Mouse (Mus musculus): ENCODE measurements around the gene Ing1.
A peak's percentile ranks its signal among the peaks of the same experiment; 100 is the strongest.

Gene Ing1

DNA sequence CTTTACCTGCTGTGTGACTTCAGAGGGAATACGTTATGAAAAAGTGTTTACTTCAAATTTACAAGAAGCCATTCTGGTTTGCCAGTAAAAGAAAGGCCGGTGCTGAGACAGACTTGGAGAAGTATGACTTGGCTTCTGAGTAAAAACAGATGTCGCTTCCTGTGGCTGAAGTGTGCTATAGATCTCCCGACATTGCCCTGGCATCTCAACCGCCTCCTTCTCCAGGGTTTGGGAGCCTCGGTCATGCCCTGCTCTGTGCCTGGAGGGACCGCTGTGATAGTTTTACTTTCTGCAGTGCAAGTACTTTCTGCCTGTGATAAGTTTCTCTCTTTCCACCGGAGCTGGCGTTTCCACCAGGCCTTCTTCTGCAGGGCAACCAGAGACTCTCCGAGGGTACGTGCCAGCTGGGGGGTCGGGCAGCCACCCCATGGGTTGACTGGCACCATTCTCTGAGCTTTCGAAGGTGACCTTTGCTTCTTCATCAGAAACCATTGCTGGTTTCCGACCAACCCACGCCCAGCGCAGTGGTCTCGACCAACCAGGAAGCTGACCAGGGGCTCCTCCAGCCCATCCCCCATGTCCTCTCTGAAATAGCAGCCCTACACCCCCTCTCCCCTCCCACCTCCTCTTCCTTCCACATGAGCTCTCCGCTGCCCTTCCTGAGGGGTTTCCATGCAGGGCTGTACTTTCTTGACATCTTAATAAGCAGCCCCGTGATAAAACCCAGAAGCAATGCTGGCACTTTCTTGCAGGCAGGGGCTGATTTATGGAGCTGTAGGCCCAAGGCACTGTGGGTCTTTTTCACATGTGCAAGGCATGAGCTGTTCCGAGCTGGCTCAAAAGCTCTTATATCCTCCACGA is 30.4 kb downstream of the Ing1 start:
- no peak for DNase-seq (ENCODE audit: extremely low read depth, insufficient read length, low spot score)

DNA sequence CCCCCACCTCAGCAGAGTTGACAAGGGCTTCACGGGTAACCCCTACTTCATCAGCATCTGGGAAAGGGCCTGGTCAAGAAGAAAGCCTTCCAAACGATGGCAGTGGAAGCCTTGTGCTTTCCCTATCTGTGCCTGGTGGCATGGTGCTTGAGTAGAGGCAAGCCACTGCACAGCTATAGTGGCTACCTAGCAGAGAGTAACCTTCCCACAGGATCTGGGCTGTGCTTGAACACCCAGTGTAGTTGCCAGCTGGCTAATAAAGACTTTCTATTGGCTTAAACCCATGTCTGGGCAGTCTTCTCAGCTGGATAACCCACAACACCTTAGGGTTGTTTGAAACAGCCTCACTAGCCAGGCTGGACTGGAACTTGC is 31.0 kb downstream of the Ing1 start:
- no peak for DNase-seq (ENCODE audit: extremely low read depth, insufficient read length, low spot score)

DNA sequence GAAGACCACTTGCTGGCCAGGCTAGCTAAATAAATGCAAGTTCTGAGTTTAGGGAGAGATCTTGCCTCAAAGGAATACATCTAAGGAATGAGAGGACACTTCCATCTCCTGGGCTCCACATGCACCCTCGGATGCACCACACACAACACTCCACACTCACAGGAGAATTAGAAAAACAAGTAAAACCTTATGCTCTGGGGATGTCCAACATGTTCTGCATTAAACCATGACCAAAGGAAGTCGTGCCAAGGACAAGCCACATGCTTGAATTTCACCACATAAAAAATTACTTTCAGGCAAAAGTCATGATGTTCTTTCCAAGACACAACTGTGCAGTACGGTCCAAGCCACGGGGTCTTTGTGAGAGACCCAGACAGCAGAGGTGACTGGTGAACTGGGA is 36.5 kb downstream of the Ing1 start:
- no peak for DNase-seq (ENCODE audit: extremely low read depth, insufficient read length, low spot score)

DNA sequence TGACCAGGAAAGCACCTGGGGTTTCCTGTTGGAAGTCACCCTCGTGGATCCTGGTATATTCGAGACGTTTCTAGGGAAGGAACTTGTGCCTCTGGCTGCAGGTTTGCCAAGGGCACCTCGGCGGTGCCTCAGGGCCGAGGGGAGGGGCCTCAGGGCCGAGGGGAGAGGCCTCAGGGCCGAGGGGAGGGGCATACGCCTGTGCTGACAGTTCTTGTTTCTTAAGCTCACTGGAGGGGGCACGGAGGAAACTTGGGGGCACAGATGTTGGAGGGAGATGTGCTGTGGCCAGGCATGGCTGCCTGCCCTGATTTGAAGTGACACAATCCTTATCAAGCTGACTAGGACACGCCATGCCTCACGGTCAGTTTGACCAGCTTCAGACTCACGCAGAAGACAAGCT is 36.9 kb downstream of the Ing1 start:
- DNase-seq (ENCODE audit: extremely low read depth, insufficient read length, low spot score): peak; percentile 39

DNA sequence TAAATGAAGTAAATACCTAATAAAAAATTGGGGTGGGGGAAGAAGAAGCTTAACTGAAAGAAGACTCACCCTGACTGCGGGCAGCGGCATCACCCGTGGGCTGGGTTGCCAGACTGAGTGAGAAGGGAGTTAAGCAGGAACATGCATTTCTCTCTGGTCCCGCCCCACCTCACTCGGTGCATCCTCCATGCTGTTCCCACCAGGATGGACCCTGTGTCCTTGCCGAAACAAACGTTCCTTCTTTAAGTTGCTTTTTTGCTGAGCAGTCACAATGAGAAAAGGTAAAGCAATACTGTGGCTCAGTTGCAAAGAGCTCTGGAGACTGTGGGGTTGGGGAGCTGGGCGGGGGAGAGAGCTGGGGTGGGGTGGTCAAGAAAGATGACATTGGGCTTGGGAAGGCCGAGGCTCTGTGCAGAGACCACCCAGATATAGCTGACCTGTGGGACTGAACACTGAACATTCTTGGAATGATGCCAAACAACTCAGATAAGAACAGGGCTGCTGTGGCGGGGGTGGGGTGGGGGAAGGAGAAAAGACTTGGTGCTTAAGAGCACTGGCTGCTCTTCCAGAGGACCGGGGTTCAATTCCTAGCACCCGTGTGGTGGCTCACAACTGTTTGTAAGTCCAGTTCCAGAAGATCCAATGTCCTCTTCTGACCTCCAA is 38.0 kb downstream of the Ing1 start:
- no peak for DNase-seq (ENCODE audit: extremely low read depth, insufficient read length, low spot score)

DNA sequence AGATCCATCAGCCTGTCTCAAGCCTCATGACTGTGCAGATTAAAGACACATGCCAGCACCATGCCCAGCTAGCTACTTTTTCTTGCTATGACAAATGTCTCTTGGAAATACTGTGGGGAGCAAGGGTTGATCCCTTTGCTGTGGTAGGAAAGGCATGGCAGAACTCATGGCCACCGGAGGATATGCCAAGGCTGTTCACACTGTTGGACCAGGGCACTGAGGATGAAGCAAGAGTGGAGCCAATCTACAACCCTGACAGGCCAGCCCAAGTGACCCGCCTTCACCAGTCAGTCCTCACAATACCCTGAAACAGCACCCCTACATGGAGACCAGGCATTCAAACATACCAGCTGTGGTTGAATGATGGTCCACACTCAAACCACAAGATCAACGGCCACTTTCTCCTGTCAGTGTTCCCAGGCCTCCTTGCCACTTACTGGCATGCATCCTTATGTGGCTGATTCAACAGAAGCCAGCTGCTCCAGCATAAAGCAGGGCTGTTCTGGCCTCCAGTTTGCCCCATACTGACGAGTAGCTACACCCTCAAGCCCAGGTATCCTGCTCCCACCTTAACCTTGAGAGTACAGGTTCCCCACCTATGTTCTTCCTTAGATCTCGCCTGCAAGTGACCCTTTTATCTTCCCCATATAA is 45.1 kb downstream of the Ing1 start:
- peak; percentile 35 for DNase-seq (ENCODE audit: extremely low read depth, insufficient read length, low spot score)

DNA sequence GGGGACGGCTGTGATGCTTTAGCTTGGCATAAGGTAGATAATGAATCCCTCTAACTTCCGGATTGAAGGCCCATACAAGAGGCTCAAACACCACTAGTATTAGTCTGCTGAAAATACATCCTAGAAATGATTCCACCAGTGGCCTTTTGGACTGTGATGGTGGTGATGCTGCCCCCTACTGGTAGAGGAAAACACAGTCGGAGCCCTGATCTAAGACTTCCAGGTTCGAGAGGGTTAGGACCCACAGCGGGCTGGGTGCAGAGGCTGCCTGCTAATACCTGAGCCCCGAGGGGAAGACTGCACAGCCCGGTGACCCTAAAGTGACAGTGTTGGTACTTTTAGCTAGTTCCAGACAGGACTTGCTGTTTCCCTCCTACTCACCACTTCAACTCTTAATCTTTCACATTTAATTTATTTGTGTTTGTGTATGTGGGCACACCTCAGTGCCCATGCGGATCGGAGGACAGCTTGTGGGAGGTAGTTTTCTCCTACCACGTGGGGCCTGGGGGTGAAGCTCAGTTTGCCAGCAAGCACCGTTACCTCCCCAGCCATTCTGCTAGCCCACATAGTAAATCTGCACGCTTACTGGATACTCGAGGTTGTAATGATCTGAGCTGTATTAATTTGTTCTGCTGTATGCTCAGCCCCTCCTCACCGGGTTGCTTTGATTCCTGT is 46.8 kb downstream of the Ing1 start:
- peak; percentile 35 for DNase-seq (ENCODE audit: extremely low read depth, insufficient read length, low spot score)

DNA sequence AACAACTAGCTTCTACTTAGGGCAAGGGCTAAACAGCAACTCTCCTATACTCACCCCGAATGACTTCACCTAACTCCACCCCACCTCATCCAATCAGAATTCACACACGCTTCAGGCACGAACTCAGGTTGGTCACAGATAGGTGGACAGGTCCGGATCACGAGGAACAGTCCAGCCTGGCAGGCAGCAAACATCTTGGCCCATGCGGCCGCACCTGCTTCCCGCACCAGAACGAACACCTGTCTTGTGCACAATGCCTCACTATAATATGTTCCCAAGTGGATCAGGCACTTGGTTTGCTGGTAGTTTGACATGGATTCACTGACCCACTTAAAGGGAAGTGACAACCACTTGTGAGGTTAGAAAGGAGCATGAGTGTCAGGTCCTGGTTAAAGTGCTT is 53.5 kb downstream of the Ing1 start:
- no peak for DNase-seq (ENCODE audit: extremely low read depth, insufficient read length, low spot score)
